Mouse (Mus musculus) myocyte (in vitro differentiated cells): ENCODE data around the gene Sh3gl2. TPM values are rescaled to one million over a fixed set of nuclear protein-coding genes. Genes with fewer than 3 reads are reported as not detected.
A peak's percentile ranks its signal among the peaks of the same experiment; 100 is the strongest.

ENCODE experiments used
- H3K27me3 ChIP-seq: one replicate; pipeline ENCODE4 v1.6.1; 2011; ENCODE audit not compliant: control insufficient read depth, insufficient read depth, insufficient read length
- H3K36me3 ChIP-seq: one replicate; pipeline ENCODE4 v1.6.1; 2011; ENCODE audit not compliant: control insufficient read depth, insufficient read depth
- H3K4me2 ChIP-seq: one replicate; pipeline ENCODE4 v1.6.1; 2011; ENCODE audit warnings: low read depth, control low read depth
- H3K4me3 ChIP-seq: one replicate; pipeline ENCODE4 v1.5.1; 2011; ENCODE audit warnings: mild to moderate bottlenecking, control low read depth, moderate library complexity
- H3K79me2 ChIP-seq: one replicate; pipeline ENCODE4 v1.6.1; 2011; ENCODE audit not compliant: control insufficient read depth, insufficient read depth
- H3ac ChIP-seq: one replicate; pipeline ENCODE4 v1.6.1; 2011; ENCODE audit not compliant: control insufficient read depth, insufficient read length
- CEBPB ChIP-seq: IDR thresholded peaks from 2 replicates; pipeline ENCODE4 v1.6.1; 2011; ENCODE audit warnings: mild to moderate bottlenecking, moderate library complexity; ENCODE audit not compliant: poor library complexity, insufficient read depth, severe bottlenecking
- E2F4 ChIP-seq: IDR thresholded peaks from one replicate; pipeline ENCODE4 v1.6.1; 2011; ENCODE audit warnings: mild to moderate bottlenecking, control low read depth, moderate library complexity; ENCODE audit not compliant: insufficient read depth
- MAX ChIP-seq: IDR thresholded peaks from one replicate; pipeline ENCODE4 v1.6.1; 2011; ENCODE audit warnings: low read depth, mild to moderate bottlenecking, control low read depth
- MYOD1 ChIP-seq, 3 experiments: IDR thresholded peaks; one replicate each; pipeline ENCODE4 v1.6.1; 2011; ENCODE audit warnings: control low read depth in 2 of 3, low read depth in 2 of 3, mild to moderate bottlenecking in 2 of 3, moderate library complexity in 1 of 3; ENCODE audit not compliant: insufficient read length in 2 of 3, control insufficient read depth in 1 of 3
- MYOG ChIP-seq, 3 experiments: IDR thresholded peaks; one replicate each; pipeline ENCODE4 v1.6.1; 2011; ENCODE audit warnings: control low read depth in 2 of 3, low read depth in 2 of 3, mild to moderate bottlenecking in 2 of 3; ENCODE audit not compliant: insufficient read length in 2 of 3, control insufficient read depth in 1 of 3, insufficient read depth in 1 of 3
- POLR2A ChIP-seq: IDR thresholded peaks from one replicate; pipeline ENCODE4 v1.6.1; 2011; ENCODE audit warnings: low read depth, mild to moderate bottlenecking, control low read depth, moderate library complexity; ENCODE audit not compliant: insufficient read length
- POLR2AphosphoS2 ChIP-seq: IDR thresholded peaks from one replicate; pipeline ENCODE4 v1.6.1; 2011; ENCODE audit warnings: low read depth, control low read depth; ENCODE audit not compliant: insufficient read length
- REST ChIP-seq: IDR thresholded peaks from one replicate; pipeline ENCODE4 v1.6.1; 2011; ENCODE audit warnings: mild to moderate bottlenecking, control low read depth, moderate library complexity; ENCODE audit not compliant: insufficient read depth, insufficient read length
- SRF ChIP-seq: IDR thresholded peaks from one replicate; pipeline ENCODE4 v1.6.1; 2011; ENCODE audit warnings: low read depth; ENCODE audit not compliant: control insufficient read depth, insufficient read length
- TCF12 ChIP-seq: IDR thresholded peaks from one replicate; pipeline ENCODE4 v1.6.1; 2011; ENCODE audit warnings: mild to moderate bottlenecking, control low read depth; ENCODE audit not compliant: poor library complexity, insufficient read depth, severe bottlenecking
- TCF3 ChIP-seq: IDR thresholded peaks from one replicate; pipeline ENCODE4 v1.6.1; 2011; ENCODE audit warnings: low read depth, control low read depth; ENCODE audit not compliant: insufficient read length
- USF1 ChIP-seq: IDR thresholded peaks from one replicate; pipeline ENCODE4 v1.6.1; 2011; ENCODE audit warnings: low read depth, mild to moderate bottlenecking, control low read depth, moderate library complexity
- polyA plus RNA-seq: library from polyadenylated mRNA; unstranded; fragments of >200 nt; fragmentation: generic; extraction: Trizol; gene quantifications from one replicate; pipeline ENCODE4 v1.2.1, GENCODE M21; 2012; ENCODE audit warnings: missing spikeins

Gene Sh3gl2
- polyA plus RNA-seq, 1 experiment: not detected

- Histone ChIP-seq H3K27me3 (no peaks in the 10 kb centered on the region), H3ac (no peak overlapping the region), H3K4me2 (no peak overlapping the region), H3K36me3 (no peaks in the 10 kb centered on the region), H3K79me2 (no peaks in the 10 kb centered on the region), H3K4me3 (no peak overlapping the region)
- TF ChIP-seq REST (no peak), POLR2A (no peak), MAX (no peak), CEBPB (no peak), POLR2AphosphoS2 (no peak), MYOG (IDR thresholded peaks at IDR 0.05; ENCODE audit: control insufficient read depth in 1 of 3, insufficient read depth in 1 of 3, insufficient read length in 2 of 3, low read depth in 2 of 3) (no peak), TCF3 (no peak), TCF12 (no peak), SRF (no peak), E2F4 (no peak), USF1 (no peak), MYOD1 (IDR thresholded peaks at IDR 0.05; ENCODE audit: control insufficient read depth in 1 of 3, insufficient read length in 2 of 3, low read depth in 2 of 3) (no peak)
Observed at GRCm38 (mm10) chr4:85257771-85258341, 52.9 kb downstream of the Sh3gl2 start.

- Histone ChIP-seq H3K79me2 (no peaks in the 10 kb centered on the region), H3K27me3 (no peaks in the 10 kb centered on the region), H3K4me2 (no peak overlapping the region), H3K4me3 (no peak overlapping the region), H3ac (no peak overlapping the region), H3K36me3 (no peaks in the 10 kb centered on the region)
- TF ChIP-seq USF1 (no peak), MYOG (IDR thresholded peaks at IDR 0.05; ENCODE audit: control insufficient read depth in 1 of 3, insufficient read depth in 1 of 3, insufficient read length in 2 of 3, low read depth in 2 of 3) (no peak), TCF12 (no peak), POLR2AphosphoS2 (no peak), MYOD1 (IDR thresholded peaks at IDR 0.05; ENCODE audit: control insufficient read depth in 1 of 3, insufficient read length in 2 of 3, low read depth in 2 of 3) (no peak), SRF (no peak), MAX (no peak), E2F4 (no peak), TCF3 (no peak), CEBPB (no peak), REST (no peak), POLR2A (no peak)
Observed at GRCm38 (mm10) chr4:85260687-85261658, 56.0 kb downstream of the Sh3gl2 start.

- no peaks in the 10 kb centered on the region for H3K79me2 ChIP-seq
- no peaks in the 10 kb centered on the region for H3K27me3 ChIP-seq
- no peak overlapping the region for H3K4me3 ChIP-seq
- TF ChIP-seq USF1 (peak; percentile 17), REST (no peak)
- no peak overlapping the region for H3K4me2 ChIP-seq
- H3ac ChIP-seq: no peak overlapping the region
- H3K36me3 ChIP-seq: no peaks in the 10 kb centered on the region
Observed at GRCm38 (mm10) chr4:85262146-85262545, 57.2 kb downstream of the Sh3gl2 start.

GRCm38 (mm10) chr4:85262606-85263005, 57.7 kb downstream of the Sh3gl2 start:
- no peaks in the 10 kb centered on the region for H3K36me3 ChIP-seq
- TF ChIP-seq MYOD1 (IDR thresholded peaks at IDR 0.05; ENCODE audit: control insufficient read depth in 1 of 3, insufficient read length in 2 of 3, low read depth in 2 of 3): no peak
- no peak for TF ChIP-seq TCF12
- no peak for TF ChIP-seq USF1
- TF ChIP-seq TCF3: no peak
- TF ChIP-seq MAX: no peak
- no peak for TF ChIP-seq CEBPB
- H3K4me2 ChIP-seq: no peak overlapping the region
- no peak overlapping the region for H3ac ChIP-seq
- no peaks in the 10 kb centered on the region for H3K79me2 ChIP-seq
- no peaks in the 10 kb centered on the region for H3K27me3 ChIP-seq
- H3K4me3 ChIP-seq: no peak overlapping the region

GRCm38 (mm10) chr4:85267456-85267855, 62.5 kb downstream of the Sh3gl2 start:
- H3K27me3 ChIP-seq: no peaks in the 10 kb centered on the region
- TF ChIP-seq E2F4 (no peak), REST (no peak), MAX (no peak)
- no peak overlapping the region for H3ac ChIP-seq
- no peak overlapping the region for H3K4me3 ChIP-seq
- H3K36me3 ChIP-seq: no peaks in the 10 kb centered on the region
- no peak overlapping the region for H3K4me2 ChIP-seq
- no peaks in the 10 kb centered on the region for H3K79me2 ChIP-seq
